Mouse (Mus musculus) liver, postnatal 0 days (tissue): ENCODE results near the gene Relb.

Source experiments
- CTCF ChIP-seq: sonication (generic); IDR thresholded peaks from 2 replicates; pipeline ENCODE4 v1.5.1; 2016; ENCODE audit warnings: antibody characterized with exemption, low read depth
- EP300 ChIP-seq: IDR thresholded peaks from 2 replicates; pipeline ENCODE4 v1.6.1; 2016; ENCODE audit warnings: antibody characterized with exemption, low read depth, mild to moderate bottlenecking

DNA sequence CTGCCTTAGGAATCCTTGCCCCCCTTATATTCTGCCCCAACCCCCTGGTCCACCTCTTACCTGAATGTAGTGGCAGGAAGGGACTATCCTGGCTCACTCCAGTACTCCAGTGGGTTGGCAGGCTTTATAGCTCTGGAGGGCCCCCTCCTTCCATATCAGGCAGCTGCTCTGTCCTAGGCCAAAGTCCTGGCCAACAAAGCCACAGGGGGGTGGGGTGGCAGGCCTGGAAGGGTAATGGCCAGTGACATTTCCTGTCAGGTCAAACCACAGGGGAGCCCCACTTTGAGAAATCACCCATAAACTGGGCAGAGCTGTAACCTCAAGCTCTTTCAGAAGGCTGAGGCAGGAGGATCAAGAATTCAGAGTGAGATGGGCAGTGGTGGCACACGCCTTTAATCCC lies 47.4 kb upstream of the Relb start:
- TF ChIP-seq CTCF (no peak), EP300 (0 out of 2 replicates have a peak, but pooled peaks have one; percentile 6)
